Mouse (Mus musculus): ENCODE data around the gene Gm8922. TPM values are rescaled to one million over a fixed set of nuclear protein-coding genes. Genes with fewer than 3 reads are reported as not detected.

The Gm8922 gene
- not detected in 2 replicates for polyA plus RNA-seq (2012; ENCODE audit: low replicate concordance)

GRCm38 (mm10) chr5:11681659-11682058, at the start of gene Gm8922:
Gene Gm8922 (plus strand): TSS chr5:11681959.

Other genes starting within 250 kb of the Gm8922 start
- not detected in 2 replicates for gene Gm8906, start 179.3 kb upstream of the Gm8922 start, polyA plus RNA-seq (2012; ENCODE audit: low replicate concordance)
- not detected in 2 replicates for gene Gm6460, start 87.0 kb upstream of the Gm8922 start, polyA plus RNA-seq (2012; ENCODE audit: low replicate concordance)
- not detected in 2 replicates for gene Gm8926, start 88.6 kb downstream of the Gm8922 start, polyA plus RNA-seq (2012; ENCODE audit: low replicate concordance)
- gene Gm6465, start 163.6 kb downstream of the Gm8922 start, polyA plus RNA-seq (2012; ENCODE audit: low replicate concordance), result not detected in 2 replicates
- gene 4933402N22Rik, start 236.1 kb downstream of the Gm8922 start, polyA plus RNA-seq (2012; ENCODE audit: low replicate concordance), result not detected in 2 replicates

Data from hematopoietic multipotent progenitor cell, adult 10-12 weeks (in vitro differentiated cells).